8 mouse cellular contexts compared by ENCODE assay signal in the genomic region with DNA sequence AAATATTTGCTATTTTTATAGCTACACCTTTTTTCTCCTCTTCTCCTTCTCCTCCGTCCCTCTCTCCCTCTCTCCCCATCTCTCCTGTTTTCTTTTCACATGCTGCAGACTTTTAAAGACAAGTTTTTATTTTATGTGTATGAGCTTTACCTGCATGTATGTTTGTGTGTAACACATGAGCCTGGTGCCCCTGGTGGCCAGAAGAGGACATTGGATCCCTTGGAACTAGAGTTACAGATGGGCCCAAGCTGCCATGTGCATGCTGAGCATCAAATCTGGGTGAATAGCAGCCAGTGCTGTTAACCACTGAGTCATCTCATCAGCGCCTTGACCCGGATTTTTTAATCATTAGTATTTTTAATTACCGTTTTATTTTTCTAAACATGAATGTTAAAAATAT. TPM values are rescaled to one million over a fixed set of nuclear protein-coding genes. Genes with fewer than 3 reads are reported as not detected.
DNase-seq lines count a peak whose midpoint lies in the region; ATAC-seq and TF ChIP-seq lines count a peak whose summit lies in the region.

No protein-coding gene starts in this region.

- ATAC-seq in megakaryocyte-erythroid progenitor cell, adult 5-6 weeks (replicated peaks; ENCODE audit: low FRiP score, low TSS enrichment, poor library complexity, severe bottlenecking), result peak; percentile 93
- no peak for ATAC-seq in forebrain, embryonic 16.5 days
- no peak for ATAC-seq in heart, embryonic 11.5 days (replicated peaks; ENCODE audit: insufficient number of reproducible peaks, low FRiP score, low TSS enrichment)

- H3K36me3 ChIP-seq in forebrain, embryonic 16.5 days (ENCODE audit: control insufficient read depth, insufficient read depth), result no peaks in the 10 kb centered on the region
- no peaks in the 10 kb centered on the region for H3K36me3 ChIP-seq in heart, embryonic 11.5 days (ENCODE audit: control insufficient read depth, insufficient read depth, low read length)

- TF ChIP-seq POLR2A in brain, embryonic 14.5 days (IDR thresholded peaks at IDR 0.05; ENCODE audit: borderline replicate concordance, extremely low read depth, insufficient read depth, insufficient read length, poor library complexity, severe bottlenecking), result no peak

- H3K27me3 ChIP-seq in forebrain, embryonic 16.5 days (replicated peaks; ENCODE audit: control insufficient read depth, insufficient read depth, low read length), result no peaks in the 10 kb centered on the region
- H3K27me3 ChIP-seq in heart, embryonic 11.5 days (ENCODE audit: control insufficient read depth, insufficient read depth, low read length), result no peaks in the 10 kb centered on the region

- H3K9me3 ChIP-seq in forebrain, embryonic 16.5 days (ENCODE audit: control insufficient read depth, low read length), result no peaks in the 10 kb centered on the region
- no peaks in the 10 kb centered on the region for H3K9me3 ChIP-seq in heart, embryonic 11.5 days (replicated peaks; ENCODE audit: control insufficient read depth, low read length)

- peak; percentile 56 for TF ChIP-seq CTCF in left cerebral cortex, adult 2 months (IDR thresholded peaks at IDR 0.05)
- TF ChIP-seq CTCF in brain, embryonic 14.5 days (IDR thresholded peaks at IDR 0.05; ENCODE audit: borderline replicate concordance, extremely low read depth, insufficient read depth, insufficient read length), result peak; percentile 59; the same call in 1 of the 2 replicates

- peaks cover 3% of the 10 kb centered on the region; the same call in 1 of the 2 replicates for H3K4me1 ChIP-seq in forebrain, embryonic 16.5 days (replicated peaks; ENCODE audit: control insufficient read depth, insufficient read depth, low read length)
- no peaks in the 10 kb centered on the region for H3K4me1 ChIP-seq in heart, embryonic 11.5 days (ENCODE audit: control insufficient read depth, insufficient read depth, low read length)

- DNase-seq in adrenal gland, postnatal 14 days, result peak; percentile 31
- DNase-seq in adrenal gland, postnatal 25 days, result no peak
- DNase-seq in left cerebral cortex, adult 2 months (ENCODE audit: extremely low spot score in 1 of 2, low spot score in 2 of 2), result no peak
- DNase-seq in left cerebral cortex, adult 18-20 months (ENCODE audit: low spot score in 2 of 2), result no peak
- DNase-seq in brain, embryonic 14.5 days (ENCODE audit: low read depth), result no peak

- H3K9ac ChIP-seq in forebrain, embryonic 16.5 days (replicated peaks; ENCODE audit: low read depth, low read length), result no peak overlapping the region
- H3K9ac ChIP-seq in heart, embryonic 11.5 days (ENCODE audit: low read depth, low read length), result no peak overlapping the region

- H3K4me2 ChIP-seq in forebrain, embryonic 16.5 days (ENCODE audit: low read length), result no peak overlapping the region
- H3K4me2 ChIP-seq in heart, embryonic 11.5 days, result no peak overlapping the region

- H3K27ac ChIP-seq in left cerebral cortex, adult 2 months, result no peak overlapping the region
- H3K27ac ChIP-seq in forebrain, embryonic 16.5 days (ENCODE audit: low read length), result no peak overlapping the region
- no peak overlapping the region for H3K27ac ChIP-seq in heart, embryonic 11.5 days (ENCODE audit: low read depth, low read length)

- intact Hi-C loops in left cerebral cortex, adult 2 months (cut with DNase I), result loop anchor here (10.0 kb wide), 1 partner anchor 281 kb away; no protein-coding TSS in a partner anchor

- no peak overlapping the region for H3K4me3 ChIP-seq in left cerebral cortex, adult 2 months
- no peak overlapping the region for H3K4me3 ChIP-seq in forebrain, embryonic 16.5 days (replicated peaks; ENCODE audit: low read length)
- H3K4me3 ChIP-seq in heart, embryonic 11.5 days (ENCODE audit: low read depth, low read length), result no peak overlapping the region

- WGBS in forebrain, embryonic 16.5 days, result 72% methylated on average over 4 of the region's 4 CpGs
- WGBS in heart, embryonic 11.5 days (ENCODE audit: insufficient replicate concordance), result 69% methylated on average over 4 of the region's 4 CpGs

RNA-seq across cellular contexts. Expression of a gene that starts 42.9 kb away (rescaled TPM):
- not detected in 2 replicates for total RNA-seq in adrenal gland, postnatal 14 days (2021)
- total RNA-seq in adrenal gland, postnatal 25 days (2021), result not detected in 2 replicates
- total RNA-seq in left cerebral cortex, adult 2 months (2021), result under 1 TPM; 0.48 to 0.56 TPM
- under 1 TPM; 0.35 to 0.79 TPM for total RNA-seq in left cerebral cortex, adult 18-20 months (2021)
- polyA plus RNA-seq in brain, embryonic 14.5 days (2012; rRNA removed), result 0.39 and 0.90 TPM in 2 replicates
- 0.20 and 0.62 TPM in 2 replicates for total RNA-seq in megakaryocyte-erythroid progenitor cell, adult 5-6 weeks (2014; fragmentation: Nextera tagmentation)
- 0.46 TPM in 1 of 2 replicates, not detected in the other for total RNA-seq in megakaryocyte-erythroid progenitor cell, adult 5-6 weeks (2017)
- 0.91 and 1.4 TPM in 2 replicates for polyA plus RNA-seq in forebrain, embryonic 16.5 days (2015; fragmentation: Nextera tagmentation; extraction: Ambion mirVana)
- polyA plus RNA-seq in heart, embryonic 11.5 days (2014; fragmentation: Nextera tagmentation; extraction: Ambion mirVana), result 0.13 and 0.28 TPM in 2 replicates
